Mouse (Mus musculus) left cerebral cortex, postnatal 4 days (tissue): ENCODE results near the gene Selenom. TPM values are rescaled to one million over a fixed set of nuclear protein-coding genes. Genes with fewer than 3 reads are reported as not detected.
A peak's percentile ranks its signal among the peaks of the same experiment; 100 is the strongest.

Experiments
- DNase-seq: peaks from one replicate; pipeline ENCODE4 v3.0.0-alpha.2; 2022
- intact Hi-C: fragments of 180-260 bp; cut with DNase I; formaldehyde crosslinking; loops from one replicate; pipeline ENCODE4 v1.15.1; 2025
- total RNA-seq, 2 experiments: library from RNA; stranded (reverse); gene quantifications; 2 replicates each; pipeline ENCODE4 v1.2.3; 2021

The Selenom gene
- total RNA-seq, 2 experiments from 2014 or later, result 163 to 165 TPM

GRCm38 (mm10) chr11:3510321-3510720 is 4.2 kb upstream of the Selenom start:
- intact Hi-C loops, result loop anchor here (5.0 to 10.0 kb wide), 2 partner anchors 38 to 126 kb away; no protein-coding TSS in a partner anchor
- DNase-seq, result no peak

GRCm38 (mm10) chr11:3513291-3513690 is 1.2 kb upstream of the Selenom start:
- intact Hi-C loops, result loop anchor here (5.0 to 10.0 kb wide), 2 partner anchors 41 to 128 kb away; no protein-coding TSS in a partner anchor
- no peak for DNase-seq

- intact Hi-C loops, result loop anchor here (10.0 kb wide), 1 partner anchor 130 kb away; no protein-coding TSS in a partner anchor
- DNase-seq, result no peak
These were observed 732 bp downstream of the Selenom start for GRCm38 (mm10) chr11:3515216-3515615.

GRCm38 (mm10) chr11:3515637-3516036 is 1.2 kb downstream of the Selenom start:
- peak; percentile 67 for DNase-seq
- intact Hi-C loops, result loop anchor here (10.0 kb wide), 1 partner anchor 131 kb away; no protein-coding TSS in a partner anchor

GRCm38 (mm10) chr11:3516121-3516520 is 1.6 kb downstream of the Selenom start:
- intact Hi-C loops, result loop anchor here (10.0 kb wide), 1 partner anchor 131 kb away; no protein-coding TSS in a partner anchor

GRCm38 (mm10) chr11:3516859-3517845 is 2.7 kb downstream of the Selenom start:
- intact Hi-C loops, result loop anchor here (10.0 kb wide), 1 partner anchor 132 kb away; no protein-coding TSS in a partner anchor
- no peak for DNase-seq

More at GRCm38 (mm10) chr11:3516121-3516520, 1.6 kb downstream of the Selenom start:
- no peak for DNase-seq

- intact Hi-C loops, result loop anchor here (10.0 kb wide), 1 partner anchor 133 kb away; no protein-coding TSS in a partner anchor
These were observed 3.6 kb downstream of the Selenom start for GRCm38 (mm10) chr11:3517846-3518732.

GRCm38 (mm10) chr11:3519051-3519726 is 4.7 kb downstream of the Selenom start:
- DNase-seq, result no peak
- intact Hi-C loops, result loop anchor here (10.0 kb wide), 1 partner anchor 134 kb away; no protein-coding TSS in a partner anchor

More at GRCm38 (mm10) chr11:3517846-3518732, 3.6 kb downstream of the Selenom start:
- no peak for DNase-seq

GRCm38 (mm10) chr11:3519756-3520398 is 5.4 kb downstream of the Selenom start:
- intact Hi-C loops, result loop anchor here (10.0 kb wide), 1 partner anchor 135 kb away; no protein-coding TSS in a partner anchor
- no peak for DNase-seq

GRCm38 (mm10) chr11:3520919-3521318 is 6.4 kb downstream of the Selenom start:
- intact Hi-C loops, result no loop called here
- no peak for DNase-seq

GRCm38 (mm10) chr11:3521339-3522224 is 7.1 kb downstream of the Selenom start:
- intact Hi-C loops, result no loop called here
- DNase-seq, result no peak

GRCm38 (mm10) chr11:3522285-3523000 is 8.0 kb downstream of the Selenom start:
- intact Hi-C loops, result no loop called here
- no peak for DNase-seq

- intact Hi-C loops, result no loop called here
These were observed 9.5 kb downstream of the Selenom start for GRCm38 (mm10) chr11:3523840-3524582.

GRCm38 (mm10) chr11:3525560-3525959 is 11.1 kb downstream of the Selenom start:
- intact Hi-C loops, result no loop called here
- DNase-seq, result no peak

More at GRCm38 (mm10) chr11:3523840-3524582, 9.5 kb downstream of the Selenom start:
- DNase-seq, result no peak

- no peak for DNase-seq
- intact Hi-C loops, result no loop called here
These were observed 11.7 kb downstream of the Selenom start for GRCm38 (mm10) chr11:3526207-3526606.

- DNase-seq, result peak; percentile 81
- intact Hi-C loops, result no loop called here
These were observed 12.7 kb downstream of the Selenom start for GRCm38 (mm10) chr11:3526979-3527738.
